Mouse (Mus musculus) kidney, adult 2 months (tissue): ENCODE measurements around the gene Etl4.

Source experiments
- CTCF ChIP-seq: fragments of 200-500 bp; conservative IDR thresholded peaks from 2 replicates; pipeline ENCODE4 v1.5.1; 2011; ENCODE audit warnings: low read depth, mild to moderate bottlenecking, control low read depth, low read length, moderate library complexity, mixed read lengths; ENCODE audit not compliant: insufficient read depth, insufficient read length
- POLR2A ChIP-seq: fragments of 200-500 bp; IDR thresholded peaks from one replicate; pipeline ENCODE4 v1.6.1; 2011; ENCODE audit warnings: low read depth, low read length, control low read depth

DNA sequence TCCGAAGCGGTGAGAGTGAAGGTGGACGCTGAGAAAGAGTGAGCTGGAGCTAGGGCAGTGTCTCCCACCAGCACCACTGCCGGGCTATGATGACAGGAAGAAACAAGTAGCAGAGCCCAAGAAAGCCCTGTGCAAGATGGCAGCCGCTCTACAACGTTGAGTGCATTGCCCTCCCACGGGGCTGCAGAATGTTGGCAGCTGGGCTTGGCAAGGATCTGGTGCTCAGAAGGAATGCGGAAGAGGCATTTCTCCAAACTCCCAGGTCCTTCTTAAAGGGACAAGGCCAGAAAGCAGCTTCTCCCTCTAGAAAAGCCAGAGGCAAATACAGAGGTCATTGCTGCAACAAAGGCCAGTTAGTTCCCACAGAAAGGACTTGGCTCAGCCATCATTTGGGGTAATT is 901.9 kb downstream of the Etl4 start:
- no peak for TF ChIP-seq CTCF
- no peak for TF ChIP-seq POLR2A
